Mouse (Mus musculus) hindbrain, embryonic 15.5 days (tissue): ENCODE measurements at regions not wholly inside any gene's neighbourhood (a gene's known extent, or its start where the extent isn't known, plus 50 kb on each side); places are given as distances from the start of the nearest gene placed in this dataset.

Experiments
- ATAC-seq: fragments of 200-750 bp; cut with Nextera tagmentation; 2 replicates; pipeline ENCODE4 v1.8.0; 2017; ENCODE audit warnings: low read depth, moderate number of reproducible peaks, moderate TSS enrichment; ENCODE audit not compliant: low FRiP score
- H3K27ac ChIP-seq: fragments of 300-500 bp; sonication (generic); replicated peaks from 2 replicates; pipeline ENCODE4 v1.5.1; 2015; ENCODE audit warnings: mild to moderate bottlenecking, inconsistent platforms
- H3K27me3 ChIP-seq: fragments of 300-500 bp; sonication (generic); 2 replicates; pipeline ENCODE4 v1.6.1; 2015; ENCODE audit warnings: control low read depth, inconsistent platforms
- H3K36me3 ChIP-seq: fragments of 300-500 bp; sonication (generic); 2 replicates; pipeline ENCODE4 v1.6.1; 2015; ENCODE audit warnings: control low read depth, inconsistent platforms
- H3K4me1 ChIP-seq: fragments of 300-500 bp; sonication (generic); replicated peaks from 2 replicates; pipeline ENCODE4 v1.6.1; 2015; ENCODE audit warnings: control low read depth, inconsistent platforms
- H3K4me2 ChIP-seq: fragments of 300-500 bp; sonication (generic); 2 replicates; pipeline ENCODE4 v1.6.1; 2015; ENCODE audit warnings: moderate library complexity, mild to moderate bottlenecking, inconsistent platforms
- H3K4me3 ChIP-seq: fragments of 300-500 bp; sonication (generic); 2 replicates; pipeline ENCODE4 v1.5.1; 2015; ENCODE audit warnings: mild to moderate bottlenecking, inconsistent platforms
- H3K9ac ChIP-seq: fragments of 300-500 bp; sonication (generic); 2 replicates; pipeline ENCODE4 v1.6.1; 2015; ENCODE audit warnings: inconsistent platforms
- H3K9me3 ChIP-seq: fragments of 300-500 bp; sonication (generic); 2 replicates; pipeline ENCODE4 v1.6.1; 2016; ENCODE audit warnings: control low read depth, inconsistent platforms
- WGBS: fragments of 180-500 bp; shearing (Covaris S2); methylation state at CpG from one replicate; pipeline ENCODE4 v1.1.7; 2015; 5-methylcytosine and 5-hydroxymethylcytosine counted together

GRCm38 (mm10) chr4:95169702-95170101, 117.7 kb upstream of the Jun start:
- H3K27me3 ChIP-seq: no peaks in the 10 kb centered on the region
- WGBS: 80% methylated on average over 2 of the region's 2 CpGs
- no peak overlapping the region for H3K9ac ChIP-seq
- no peaks in the 10 kb centered on the region for H3K9me3 ChIP-seq
- no peak overlapping the region for H3K27ac ChIP-seq
- H3K36me3 ChIP-seq: no peaks in the 10 kb centered on the region
- no peak for ATAC-seq
- no peaks in the 10 kb centered on the region for H3K4me1 ChIP-seq
- H3K4me3 ChIP-seq: no peak overlapping the region
- H3K4me2 ChIP-seq: no peak overlapping the region

GRCm38 (mm10) chr4:95177753-95178152, 125.7 kb upstream of the Jun start:
- no peak for ATAC-seq
- H3K9me3 ChIP-seq: no peaks in the 10 kb centered on the region

GRCm38 (mm10) chr4:95178467-95178866, 126.4 kb upstream of the Jun start:
- 67% methylated on average over 3 of the region's 3 CpGs for WGBS
- Histone ChIP-seq H3K36me3 (no peaks in the 10 kb centered on the region), H3K4me1 (no peaks in the 10 kb centered on the region), H3K4me3 (no peak overlapping the region), H3K27me3 (no peaks in the 10 kb centered on the region), H3K9ac (no peak overlapping the region), H3K4me2 (no peak overlapping the region), H3K27ac (no peak overlapping the region), H3K9me3 (no peaks in the 10 kb centered on the region)
- no peak for ATAC-seq

More at GRCm38 (mm10) chr4:95177753-95178152, 125.7 kb upstream of the Jun start:
- H3K4me2 ChIP-seq: no peak overlapping the region
- no peak overlapping the region for H3K27ac ChIP-seq
- H3K4me1 ChIP-seq: no peaks in the 10 kb centered on the region
- H3K9ac ChIP-seq: no peak overlapping the region
- no peaks in the 10 kb centered on the region for H3K27me3 ChIP-seq
- WGBS: 78% methylated on average over 2 of the region's 2 CpGs
- no peak overlapping the region for H3K4me3 ChIP-seq
- no peaks in the 10 kb centered on the region for H3K36me3 ChIP-seq

GRCm38 (mm10) chr4:95178900-95179299, 126.9 kb upstream of the Jun start:
- Histone ChIP-seq H3K27ac (no peak overlapping the region), H3K9ac (no peak overlapping the region), H3K4me2 (no peak overlapping the region), H3K36me3 (no peaks in the 10 kb centered on the region), H3K9me3 (no peaks in the 10 kb centered on the region), H3K4me3 (no peak overlapping the region), H3K4me1 (no peaks in the 10 kb centered on the region), H3K27me3 (no peaks in the 10 kb centered on the region)
- 66% methylated on average over 8 of the region's 8 CpGs for WGBS
- no peak for ATAC-seq

- no peak overlapping the region for H3K4me2 ChIP-seq
- H3K4me3 ChIP-seq: no peak overlapping the region
- no peak for ATAC-seq
- no peaks in the 10 kb centered on the region for H3K27me3 ChIP-seq
- no peaks in the 10 kb centered on the region for H3K9me3 ChIP-seq
- no peak overlapping the region for H3K27ac ChIP-seq
- no peaks in the 10 kb centered on the region for H3K36me3 ChIP-seq
- H3K4me1 ChIP-seq: peaks cover 5% of the 10 kb centered on the region; the same call in 1 of the 2 replicates
- H3K9ac ChIP-seq: no peak overlapping the region
- 95% methylated on average over 5 of the region's 5 CpGs for WGBS
These were observed 128.4 kb upstream of the Jun start for GRCm38 (mm10) chr4:95180446-95180845.

GRCm38 (mm10) chr4:95180999-95181398, 129.0 kb upstream of the Jun start:
- H3K27me3 ChIP-seq: no peaks in the 10 kb centered on the region
- H3K9me3 ChIP-seq: no peaks in the 10 kb centered on the region
- peaks cover 11% of the 10 kb centered on the region; the same call in 1 of the 2 replicates for H3K4me1 ChIP-seq
- H3K36me3 ChIP-seq: no peaks in the 10 kb centered on the region
- no peak for ATAC-seq
- H3K4me2 ChIP-seq: no peak overlapping the region
- H3K9ac ChIP-seq: no peak overlapping the region
- no peak overlapping the region for H3K4me3 ChIP-seq
- no peak overlapping the region for H3K27ac ChIP-seq

- 72% methylated on average over 4 of the region's 4 CpGs for WGBS
- ATAC-seq: no peak
- no peak overlapping the region for H3K4me3 ChIP-seq
- no peak overlapping the region for H3K4me2 ChIP-seq
- no peaks in the 10 kb centered on the region for H3K36me3 ChIP-seq
- peaks cover 12% of the 10 kb centered on the region; the same call in 1 of the 2 replicates for H3K4me1 ChIP-seq
- H3K9ac ChIP-seq: no peak overlapping the region
- no peaks in the 10 kb centered on the region for H3K27me3 ChIP-seq
- H3K9me3 ChIP-seq: no peaks in the 10 kb centered on the region
- H3K27ac ChIP-seq: no peak overlapping the region
These were observed 132.2 kb upstream of the Jun start for GRCm38 (mm10) chr4:95184180-95184579.

GRCm38 (mm10) chr4:95185113-95185915, 133.3 kb upstream of the Jun start:
- Histone ChIP-seq H3K27me3 (no peaks in the 10 kb centered on the region), H3K9me3 (no peaks in the 10 kb centered on the region), H3K4me1 (peaks cover 12% of the 10 kb centered on the region; the same call in 1 of the 2 replicates), H3K4me2 (no peak overlapping the region), H3K27ac (no peak overlapping the region), H3K36me3 (no peaks in the 10 kb centered on the region), H3K9ac (no peak overlapping the region), H3K4me3 (no peak overlapping the region)
- ATAC-seq: 0 out of 2 replicates have a peak, but pooled peaks have one; percentile 39
- 54% methylated on average over 14 of the region's 14 CpGs for WGBS

GRCm38 (mm10) chr4:95185916-95186200, 133.8 kb upstream of the Jun start:
- no peak overlapping the region for H3K4me2 ChIP-seq
- 0 out of 2 replicates have a peak, but pooled peaks have one; percentile 57 for ATAC-seq
- H3K9ac ChIP-seq: no peak overlapping the region
- WGBS: 56% methylated on average over 3 of the region's 3 CpGs
- H3K4me1 ChIP-seq: peaks cover 12% of the 10 kb centered on the region; the same call in 1 of the 2 replicates
- no peak overlapping the region for H3K27ac ChIP-seq
- no peaks in the 10 kb centered on the region for H3K9me3 ChIP-seq
- H3K36me3 ChIP-seq: no peaks in the 10 kb centered on the region
- H3K27me3 ChIP-seq: no peaks in the 10 kb centered on the region
- H3K4me3 ChIP-seq: no peak overlapping the region

GRCm38 (mm10) chr4:95188107-95188506, 136.1 kb upstream of the Jun start:
- H3K27ac ChIP-seq: no peak overlapping the region
- no peaks in the 10 kb centered on the region for H3K27me3 ChIP-seq
- H3K36me3 ChIP-seq: no peaks in the 10 kb centered on the region
- no peaks in the 10 kb centered on the region for H3K9me3 ChIP-seq
- H3K4me3 ChIP-seq: no peak overlapping the region
- H3K4me2 ChIP-seq: no peak overlapping the region
- H3K4me1 ChIP-seq: peaks cover 12% of the 10 kb centered on the region; the same call in 1 of the 2 replicates
- H3K9ac ChIP-seq: no peak overlapping the region
- no peak for ATAC-seq
- WGBS: 88% methylated on average over 3 of the region's 3 CpGs

- Histone ChIP-seq H3K9me3 (no peaks in the 10 kb centered on the region), H3K4me3 (no peak overlapping the region), H3K36me3 (no peaks in the 10 kb centered on the region), H3K27me3 (no peaks in the 10 kb centered on the region), H3K27ac (no peak overlapping the region), H3K4me2 (no peak overlapping the region), H3K9ac (no peak overlapping the region), H3K4me1 (no peaks in the 10 kb centered on the region)
- 90% methylated on average over 7 of the region's 7 CpGs for WGBS
- ATAC-seq: no peak
These were observed 139.8 kb upstream of the Jun start for GRCm38 (mm10) chr4:95191654-95192406.

GRCm38 (mm10) chr4:95192562-95192961, 140.5 kb upstream of the Jun start:
- Histone ChIP-seq H3K4me2 (no peak overlapping the region), H3K27me3 (no peaks in the 10 kb centered on the region), H3K4me3 (no peak overlapping the region), H3K27ac (no peak overlapping the region), H3K36me3 (no peaks in the 10 kb centered on the region), H3K9ac (no peak overlapping the region), H3K4me1 (no peaks in the 10 kb centered on the region), H3K9me3 (no peaks in the 10 kb centered on the region)
- no peak for ATAC-seq
